Mouse (Mus musculus): ENCODE results near the gene Arhgef2.

Arhgef2 gene

GRCm38 (mm10) chr3:88646426-88646995, 40.7 kb downstream of the Arhgef2 start:
- no peak for DNase-seq

- DNase-seq: no peak
Measured at GRCm38 (mm10) chr3:88647076-88647475, 41.3 kb downstream of the Arhgef2 start.

GRCm38 (mm10) chr3:88647779-88648413, 42.1 kb downstream of the Arhgef2 start:
- DNase-seq: no peak

- DNase-seq: no peak
Measured at GRCm38 (mm10) chr3:88648452-88649168, 42.8 kb downstream of the Arhgef2 start.

GRCm38 (mm10) chr3:88649186-88649585, 43.4 kb downstream of the Arhgef2 start:
- no peak for DNase-seq

- no peak for DNase-seq
Measured at GRCm38 (mm10) chr3:88649967-88650366, 44.2 kb downstream of the Arhgef2 start.

GRCm38 (mm10) chr3:88650713-88651504, 45.1 kb downstream of the Arhgef2 start:
- no peak for DNase-seq

- no peak for DNase-seq
Measured at GRCm38 (mm10) chr3:88651669-88652618, 46.2 kb downstream of the Arhgef2 start.

- no peak for DNase-seq
Measured at GRCm38 (mm10) chr3:88652846-88653515, 47.2 kb downstream of the Arhgef2 start, which contains the start of gene Rxfp4. Gene Rxfp4 (minus strand): TSS chr3:88653142.

GRCm38 (mm10) chr3:88653516-88654370, 48.0 kb downstream of the Arhgef2 start:
- no peak for DNase-seq

- DNase-seq: no peak
Measured at GRCm38 (mm10) chr3:88654621-88655020, 48.9 kb downstream of the Arhgef2 start.

GRCm38 (mm10) chr3:88655619-88656018, 49.9 kb downstream of the Arhgef2 start:
- no peak for DNase-seq

GRCm38 (mm10) chr3:88658441-88659127, 52.8 kb downstream of the Arhgef2 start:
- DNase-seq: no peak

- DNase-seq: no peak
Measured at GRCm38 (mm10) chr3:88659798-88660197, 54.0 kb downstream of the Arhgef2 start.

- DNase-seq: no peak
Measured at GRCm38 (mm10) chr3:88664095-88664494, 58.3 kb downstream of the Arhgef2 start.

GRCm38 (mm10) chr3:88677399-88677798, 71.6 kb downstream of the Arhgef2 start:
- peak; percentile 71 for DNase-seq

- DNase-seq: no peak
Measured at GRCm38 (mm10) chr3:88683814-88684213, 78.0 kb downstream of the Arhgef2 start.

- DNase-seq: no peak
Measured at GRCm38 (mm10) chr3:88684236-88684979, 78.6 kb downstream of the Arhgef2 start.
